Mouse (Mus musculus) kidney, adult 2 months (tissue): ENCODE data around the gene Exosc5.

ENCODE experiments used
- CTCF ChIP-seq: fragments of 200-500 bp; conservative IDR thresholded peaks from 2 replicates; pipeline ENCODE4 v1.5.1; 2011; ENCODE audit warnings: low read depth, mild to moderate bottlenecking, control low read depth, low read length, moderate library complexity, mixed read lengths; ENCODE audit not compliant: insufficient read depth, insufficient read length
- POLR2A ChIP-seq: fragments of 200-500 bp; IDR thresholded peaks from one replicate; pipeline ENCODE4 v1.6.1; 2011; ENCODE audit warnings: low read depth, low read length, control low read depth

- TF ChIP-seq POLR2A (no peak), CTCF (peak; percentile 27; the same call in 1 of the 2 replicates)
Observed at GRCm38 (mm10) chr7:25679971-25680370, 21.0 kb downstream of the Exosc5 start.
